Mouse (Mus musculus): ENCODE results near the gene Il23a. TPM values are rescaled to one million over a fixed set of nuclear protein-coding genes. Genes with fewer than 3 reads are reported as not detected.

Gene Il23a
- polyA plus RNA-seq (2015; fragmentation: Nextera tagmentation; extraction: Ambion mirVana) = not detected in 2 replicates

DNA sequence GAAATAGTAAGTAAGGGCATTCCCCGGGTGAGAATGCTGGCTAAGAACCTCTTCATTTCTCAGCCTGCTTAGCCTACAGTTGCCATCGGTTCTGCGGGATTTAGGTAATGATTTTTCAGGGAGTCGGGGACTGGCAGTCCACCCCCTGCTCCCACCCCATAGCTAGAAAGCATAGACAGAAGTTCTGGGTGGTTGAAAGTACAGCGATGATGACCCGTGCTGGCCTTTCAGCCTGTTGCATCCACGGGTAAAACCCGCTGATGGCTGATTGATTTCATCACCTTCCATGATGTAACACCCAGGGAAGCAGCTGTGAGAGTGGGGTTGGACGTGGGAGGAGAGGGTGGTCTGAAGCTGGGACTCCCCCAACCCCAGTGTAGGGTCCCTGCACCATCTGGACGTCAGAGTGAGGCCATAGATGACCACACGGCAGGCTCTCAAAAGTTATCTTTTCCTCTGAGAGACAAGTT, at the start of gene Il23a:
Gene Il23a (minus strand): TSS at position 51 of the 470 bp plus-strand sequence.
- no peak for ATAC-seq (ENCODE audit: insufficient read depth)
- Histone ChIP-seq H3K4me1 (replicated peaks) (peaks cover 19% of the 10 kb centered on the region), H3K4me2 (peak within 1 kb of the TSS; percentile 8; the same call in 1 of the 2 replicates), H3K27ac (replicated peaks) (no peak within 1 kb of the TSS), H3K27me3 (no peaks in the 10 kb centered on the region), H3K9ac (no peak within 1 kb of the TSS), H3K4me3 (replicated peaks) (no peak within 1 kb of the TSS), H3K36me3 (replicated peaks) (no peaks in the 10 kb centered on the region), H3K9me3 (replicated peaks) (no peaks in the 10 kb centered on the region)
- 57% methylated on average over 11 of the region's 11 CpGs for WGBS (ENCODE audit: insufficient replicate concordance)

DNA sequence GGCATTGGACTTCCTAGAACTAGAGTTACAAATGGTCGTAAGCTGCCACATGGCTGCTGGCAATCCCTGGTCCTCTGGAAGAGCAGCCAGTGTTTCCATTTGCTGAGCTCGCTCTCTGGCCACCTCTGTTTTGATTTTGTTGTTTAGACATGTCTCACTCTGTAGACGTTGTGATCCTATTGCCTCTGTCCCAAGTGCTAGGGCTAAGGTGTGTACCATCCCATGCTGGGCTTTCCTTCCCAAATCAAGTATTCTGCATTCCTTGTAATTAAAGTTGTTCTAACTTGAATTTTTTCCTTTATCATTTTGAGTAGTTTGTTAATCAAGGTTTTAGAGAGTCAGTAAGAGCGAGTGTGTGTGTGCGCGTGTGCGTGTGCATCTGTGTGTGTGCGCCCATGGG, 49.0 kb upstream of the Il23a start:
- H3K4me1 ChIP-seq (replicated peaks) = peaks cover 44% of the 10 kb centered on the region
- no peak overlapping the region for H3K4me2 ChIP-seq
- H3K36me3 ChIP-seq (replicated peaks) = peaks cover 57% of the 10 kb centered on the region
- H3K9me3 ChIP-seq (replicated peaks) = no peaks in the 10 kb centered on the region
- H3K27ac ChIP-seq (replicated peaks) = no peak overlapping the region
- WGBS (ENCODE audit: insufficient replicate concordance) = 84% methylated on average over 8 of the region's 8 CpGs
- no peak overlapping the region for H3K4me3 ChIP-seq (replicated peaks)
- H3K27me3 ChIP-seq = no peaks in the 10 kb centered on the region
- no peak overlapping the region for H3K9ac ChIP-seq
- no peak for ATAC-seq (ENCODE audit: insufficient read depth)

DNA sequence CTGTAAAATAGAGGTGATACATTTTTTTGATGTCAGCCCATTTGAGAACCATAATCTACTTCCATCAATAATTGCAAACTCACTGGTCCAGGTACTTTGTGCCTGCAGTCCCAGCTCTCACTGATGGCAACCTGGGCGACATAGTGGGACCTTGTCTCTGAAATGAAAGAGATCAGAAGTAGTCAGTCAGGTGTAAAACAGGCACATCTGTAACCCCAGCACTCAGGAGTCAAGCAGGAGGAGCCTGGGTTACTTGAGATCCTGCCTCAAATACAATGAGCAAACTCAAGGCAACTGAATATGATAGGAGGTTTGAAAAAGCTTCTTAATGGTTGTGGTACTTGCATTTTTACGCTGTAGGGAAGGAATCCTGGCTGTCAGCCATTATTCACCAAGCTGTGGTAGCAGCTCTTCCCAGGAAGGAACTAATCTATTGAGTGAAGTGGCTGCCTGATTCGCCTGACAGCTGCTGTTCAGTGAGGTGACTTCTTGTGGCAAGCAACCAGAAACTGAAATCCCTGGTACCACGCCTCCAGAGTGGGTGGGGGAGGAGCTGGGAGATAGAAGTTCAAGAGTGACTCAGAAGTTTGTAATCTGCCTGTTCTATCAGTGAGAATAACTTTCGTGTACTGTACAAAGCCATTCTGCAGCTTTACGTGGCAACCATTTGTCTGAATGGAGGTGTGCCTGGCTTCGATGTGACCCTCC, 46.2 kb upstream of the Il23a start:
- Histone ChIP-seq H3K36me3 (replicated peaks) (peaks cover 48% of the 10 kb centered on the region), H3K4me3 (replicated peaks) (peak overlapping the region; percentile 36), H3K27ac (replicated peaks) (peak overlapping the region; percentile 89), H3K27me3 (no peaks in the 10 kb centered on the region), H3K4me1 (replicated peaks) (peaks cover 71% of the 10 kb centered on the region), H3K4me2 (peak overlapping the region; percentile 66), H3K9me3 (replicated peaks) (no peaks in the 10 kb centered on the region), H3K9ac (peak overlapping the region; percentile 22; the same call in 1 of the 2 replicates)
- 11% methylated on average over 7 of the region's 7 CpGs for WGBS (ENCODE audit: insufficient replicate concordance)
- peak; percentile 87 for ATAC-seq (ENCODE audit: insufficient read depth)

DNA sequence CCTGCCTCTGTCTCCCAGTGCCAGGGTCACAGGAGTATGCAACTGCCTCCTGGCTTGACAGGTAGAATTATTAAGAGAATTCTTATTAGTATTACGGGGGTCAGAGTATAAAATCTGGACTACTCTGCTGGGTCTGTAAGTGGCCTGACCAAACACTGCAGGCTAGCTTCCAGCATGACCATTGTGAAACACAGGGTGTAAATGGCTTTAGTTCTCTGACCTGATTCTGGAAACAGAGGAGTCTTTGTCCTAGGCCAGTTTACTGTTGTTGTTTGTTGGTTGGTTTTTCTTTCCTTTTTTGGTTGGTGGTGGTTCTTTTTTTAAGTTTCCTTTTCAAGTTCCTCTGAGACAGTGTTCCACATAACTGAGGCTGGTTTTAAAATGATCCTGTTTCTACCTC, 44.9 kb upstream of the Il23a start:
- no peaks in the 10 kb centered on the region for H3K9me3 ChIP-seq (replicated peaks)
- no peaks in the 10 kb centered on the region for H3K27me3 ChIP-seq
- H3K9ac ChIP-seq = no peak overlapping the region
- peaks cover 44% of the 10 kb centered on the region for H3K36me3 ChIP-seq (replicated peaks)
- peak overlapping the region; percentile 89 for H3K27ac ChIP-seq (replicated peaks)
- H3K4me3 ChIP-seq (replicated peaks) = no peak overlapping the region
- 94% methylated on average over 1 of the region's 1 CpGs for WGBS (ENCODE audit: insufficient replicate concordance)
- peaks cover 84% of the 10 kb centered on the region for H3K4me1 ChIP-seq (replicated peaks)
- ATAC-seq (ENCODE audit: insufficient read depth) = no peak
- H3K4me2 ChIP-seq = no peak overlapping the region

DNA sequence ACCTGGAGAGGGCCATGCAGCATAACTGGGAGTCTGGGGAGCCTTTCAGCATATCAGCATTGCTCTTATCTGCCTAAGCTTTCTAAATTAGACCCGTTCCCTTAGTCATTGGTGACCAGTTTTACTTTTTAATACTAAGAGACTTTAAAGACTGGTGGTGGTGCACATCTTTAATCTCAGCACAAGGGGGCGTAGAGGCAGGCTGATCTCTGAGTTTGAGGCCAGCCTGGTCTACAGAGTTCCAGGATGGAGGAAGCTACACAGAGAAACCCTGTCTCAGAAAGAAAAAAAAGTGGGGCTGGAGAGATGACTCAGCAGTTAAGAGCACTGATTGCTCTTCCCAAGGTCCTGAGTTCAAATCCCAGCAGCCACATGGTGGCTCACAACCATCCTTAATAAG, 41.7 kb upstream of the Il23a start:
- peaks cover 28% of the 10 kb centered on the region for H3K36me3 ChIP-seq (replicated peaks)
- 0 out of 2 replicates have a peak overlapping the region, but pooled peaks have one; percentile 97 for H3K27ac ChIP-seq (replicated peaks)
- peaks cover 91% of the 10 kb centered on the region for H3K4me1 ChIP-seq (replicated peaks)
- 39% methylated on average over 2 of the region's 2 CpGs for WGBS (ENCODE audit: insufficient replicate concordance)
- no peak overlapping the region for H3K9ac ChIP-seq
- peak overlapping the region; percentile 85 for H3K4me2 ChIP-seq
- no peaks in the 10 kb centered on the region for H3K27me3 ChIP-seq
- no peaks in the 10 kb centered on the region for H3K9me3 ChIP-seq (replicated peaks)
- H3K4me3 ChIP-seq (replicated peaks) = no peak overlapping the region
- no peak for ATAC-seq (ENCODE audit: insufficient read depth)

DNA sequence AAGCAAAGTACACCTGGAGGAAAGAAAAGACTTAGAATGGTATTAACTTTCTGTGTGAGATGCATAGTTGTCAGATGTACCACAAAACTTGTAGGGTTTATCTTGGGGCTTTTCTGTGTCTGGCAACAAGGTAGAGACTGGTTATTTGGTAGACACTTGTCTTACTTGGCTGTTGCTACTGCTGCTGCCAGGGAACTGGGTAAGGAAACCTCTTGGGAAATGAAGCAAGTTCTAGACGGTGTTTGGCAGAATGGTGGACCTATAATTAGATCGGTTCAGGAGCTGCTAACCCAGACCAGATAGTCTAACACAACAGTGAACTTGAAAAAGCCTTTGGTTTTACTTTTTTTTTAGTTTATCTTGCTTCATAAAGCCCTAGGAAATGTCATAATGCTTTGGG, 40.4 kb upstream of the Il23a start:
- Histone ChIP-seq H3K4me1 (replicated peaks) (peaks cover 90% of the 10 kb centered on the region), H3K4me2 (peak overlapping the region; percentile 85), H3K27ac (replicated peaks) (peak overlapping the region; percentile 97), H3K4me3 (replicated peaks) (peak overlapping the region; percentile 79), H3K9ac (peak overlapping the region; percentile 87), H3K9me3 (replicated peaks) (no peaks in the 10 kb centered on the region), H3K27me3 (no peaks in the 10 kb centered on the region), H3K36me3 (replicated peaks) (peaks cover 28% of the 10 kb centered on the region)
- no peak for ATAC-seq (ENCODE audit: insufficient read depth)
- 52% methylated on average over 2 of the region's 2 CpGs for WGBS (ENCODE audit: insufficient replicate concordance)

DNA sequence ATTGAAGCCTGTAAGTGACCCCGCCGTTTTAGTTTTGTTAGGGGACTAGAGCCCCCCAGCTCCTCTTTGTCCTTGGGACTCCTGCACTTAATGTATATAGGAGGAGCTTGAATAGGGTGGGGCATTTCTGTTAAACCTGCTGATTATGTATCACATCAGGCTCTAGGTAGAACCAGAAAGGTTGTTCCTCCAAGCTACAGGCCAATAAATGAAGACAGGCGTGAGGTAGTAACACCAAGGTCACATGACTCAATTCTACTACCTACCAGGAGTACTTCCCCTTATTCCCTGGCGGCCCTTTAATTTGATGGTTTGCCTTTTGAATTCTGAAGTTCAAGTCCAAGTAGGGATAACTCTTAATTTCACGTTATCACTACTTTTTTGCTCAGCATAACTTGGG, 39.9 kb upstream of the Il23a start:
- H3K27ac ChIP-seq (replicated peaks) = peak overlapping the region; percentile 97
- 8% methylated on average over 5 of the region's 5 CpGs for WGBS (ENCODE audit: insufficient replicate concordance)
- peaks cover 85% of the 10 kb centered on the region for H3K4me1 ChIP-seq (replicated peaks)

DNA sequence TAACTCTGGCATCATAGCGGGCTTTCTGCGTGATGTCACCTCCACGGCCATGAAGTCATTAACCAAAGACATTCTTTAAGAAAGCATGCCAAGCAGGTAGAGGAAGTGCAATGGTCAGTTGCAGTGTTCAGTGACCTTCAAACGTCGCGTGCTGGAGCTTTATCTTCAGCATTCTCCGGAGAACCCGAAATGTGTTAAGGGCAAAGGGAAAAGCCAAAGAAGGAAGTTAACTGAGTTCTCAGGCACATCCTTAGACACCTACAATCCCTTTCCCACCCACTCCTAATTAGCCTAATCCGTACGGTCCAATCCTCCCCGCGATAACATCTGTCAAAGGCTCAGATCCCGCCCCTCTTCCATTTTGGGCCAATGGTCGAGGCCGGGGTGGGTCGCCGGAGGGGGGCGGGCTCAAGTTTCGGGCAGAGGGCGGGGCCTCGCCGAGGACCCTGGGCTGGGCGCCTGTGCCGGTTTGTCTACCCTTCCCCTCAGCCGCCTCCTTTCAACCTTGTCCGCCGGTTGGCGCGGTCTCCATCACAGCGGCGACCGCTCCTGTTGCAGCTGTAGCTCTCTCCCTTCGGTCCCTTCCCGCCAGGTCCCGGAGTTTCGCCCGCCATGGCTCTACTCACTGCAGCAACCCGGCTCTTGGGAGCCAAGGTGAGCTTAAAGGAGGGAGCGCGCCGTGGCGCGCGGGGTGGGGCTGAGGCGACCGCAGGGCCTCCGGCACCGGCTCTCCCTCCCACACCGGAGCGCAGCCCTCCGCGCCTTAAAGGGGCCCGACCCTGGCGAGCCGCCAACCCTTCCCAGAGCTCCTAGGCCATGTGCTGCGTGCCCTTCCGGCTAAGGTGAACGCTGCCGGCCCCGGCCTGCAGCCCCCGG, 39.0 kb upstream of the Il23a start, which contains the start of gene Cs:
Gene Cs (plus strand): TSS at position 429 of the 876 bp plus-strand sequence.
- Histone ChIP-seq H3K27ac (replicated peaks) (peak within 1 kb of the TSS; percentile 97), H3K4me1 (replicated peaks) (peaks cover 77% of the 10 kb centered on the region), H3K27me3 (no peaks in the 10 kb centered on the region), H3K9me3 (replicated peaks) (no peaks in the 10 kb centered on the region), H3K36me3 (replicated peaks) (peaks cover 24% of the 10 kb centered on the region), H3K4me2 (peak within 1 kb of the TSS; percentile 85), H3K9ac (peak within 1 kb of the TSS; percentile 87), H3K4me3 (replicated peaks) (peak within 1 kb of the TSS; percentile 79)
- peak; percentile 90 for ATAC-seq (ENCODE audit: insufficient read depth)
- WGBS (ENCODE audit: insufficient replicate concordance) = under 1% methylated on average over 61 of the region's 61 CpGs

More for the DNA sequence above, 39.9 kb upstream of the Il23a start:
- H3K27me3 ChIP-seq = no peaks in the 10 kb centered on the region
- ATAC-seq (ENCODE audit: insufficient read depth) = 0 out of 2 replicates have a peak, but pooled peaks have one; percentile 4
- peak overlapping the region; percentile 79 for H3K4me3 ChIP-seq (replicated peaks)
- H3K4me2 ChIP-seq = peak overlapping the region; percentile 85
- H3K9me3 ChIP-seq (replicated peaks) = no peaks in the 10 kb centered on the region
- peak overlapping the region; percentile 87 for H3K9ac ChIP-seq
- peaks cover 28% of the 10 kb centered on the region for H3K36me3 ChIP-seq (replicated peaks)

DNA sequence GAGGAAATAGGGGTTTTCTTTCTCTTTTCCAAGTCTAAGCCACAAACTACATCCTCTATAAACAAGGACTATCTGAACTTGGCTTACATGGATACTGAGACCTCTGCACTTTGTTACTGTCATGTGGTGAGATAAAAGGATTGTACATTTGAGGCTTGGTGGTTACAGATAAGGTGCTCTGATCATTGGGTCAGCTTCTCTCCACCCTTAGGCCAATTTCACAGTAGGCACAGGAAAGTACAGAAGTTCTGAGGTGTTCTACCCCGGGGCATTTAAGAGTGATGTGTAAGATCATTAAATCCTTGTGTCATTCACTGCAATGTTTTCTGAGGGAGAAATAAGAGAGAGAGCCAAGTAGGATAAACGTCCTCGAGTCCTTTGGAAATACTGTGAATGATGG, 38.0 kb upstream of the Il23a start:
- H3K4me1 ChIP-seq (replicated peaks) = peaks cover 73% of the 10 kb centered on the region
- 32% methylated on average over 3 of the region's 3 CpGs for WGBS (ENCODE audit: insufficient replicate concordance)
- peak; percentile 32 for ATAC-seq (ENCODE audit: insufficient read depth)

DNA sequence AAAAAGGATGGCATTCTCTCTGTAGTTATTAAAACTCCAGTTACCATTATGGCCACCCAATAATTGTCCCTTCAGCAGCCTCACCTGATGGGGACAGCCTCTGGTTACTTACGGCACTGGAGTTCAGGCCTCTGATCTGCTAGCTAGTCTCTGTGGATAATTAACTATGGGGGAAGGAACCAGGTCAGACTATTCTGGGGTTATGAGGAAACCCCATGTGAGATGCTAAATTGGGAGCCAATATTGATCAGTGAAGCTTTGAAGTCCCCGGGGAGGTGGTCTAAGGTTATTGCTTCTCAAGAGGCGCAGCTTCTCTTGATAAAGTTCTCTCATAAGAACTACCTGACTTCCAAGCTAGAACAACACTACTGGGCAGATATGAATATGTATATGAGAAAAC, 37.6 kb upstream of the Il23a start:
- peak overlapping the region; percentile 85 for H3K4me2 ChIP-seq
- no peaks in the 10 kb centered on the region for H3K27me3 ChIP-seq
- peaks cover 72% of the 10 kb centered on the region for H3K4me1 ChIP-seq (replicated peaks)
- no peak for ATAC-seq (ENCODE audit: insufficient read depth)
- H3K9me3 ChIP-seq (replicated peaks) = no peaks in the 10 kb centered on the region
- WGBS (ENCODE audit: insufficient replicate concordance) = 61% methylated on average over 3 of the region's 3 CpGs
- peak overlapping the region; percentile 79; the same call in 1 of the 2 replicates for H3K4me3 ChIP-seq (replicated peaks)
- peak overlapping the region; percentile 97 for H3K27ac ChIP-seq (replicated peaks)
- peak overlapping the region; percentile 61 for H3K9ac ChIP-seq
- peaks cover 17% of the 10 kb centered on the region for H3K36me3 ChIP-seq (replicated peaks)

More for the DNA sequence above, 38.0 kb upstream of the Il23a start:
- H3K9ac ChIP-seq = peak overlapping the region; percentile 61
- H3K36me3 ChIP-seq (replicated peaks) = peaks cover 21% of the 10 kb centered on the region
- H3K27me3 ChIP-seq = no peaks in the 10 kb centered on the region
- H3K9me3 ChIP-seq (replicated peaks) = no peaks in the 10 kb centered on the region
- H3K27ac ChIP-seq (replicated peaks) = peak overlapping the region; percentile 97
- peak overlapping the region; percentile 85 for H3K4me2 ChIP-seq
- H3K4me3 ChIP-seq (replicated peaks) = peak overlapping the region; percentile 79

DNA sequence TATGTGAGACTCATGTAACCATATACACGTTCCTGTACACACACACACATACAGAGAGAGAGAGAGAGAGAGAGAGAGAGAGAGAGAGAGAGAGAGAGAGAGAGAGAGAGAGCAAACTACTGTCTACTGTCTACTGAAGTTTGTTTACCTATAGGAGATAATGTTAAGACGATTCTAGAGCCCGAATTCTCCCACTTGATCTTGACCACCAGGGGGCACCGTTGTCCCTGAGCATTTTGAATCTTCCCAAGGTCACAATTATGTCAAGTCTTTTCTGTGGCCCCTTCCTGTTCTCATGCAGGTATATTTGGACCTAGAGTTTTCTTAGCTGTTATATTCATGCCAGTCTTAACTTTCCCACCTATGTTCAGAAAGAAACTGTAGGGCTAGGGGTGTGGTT, 37.0 kb upstream of the Il23a start:
- Histone ChIP-seq H3K27ac (replicated peaks) (peak overlapping the region; percentile 97), H3K4me3 (replicated peaks) (no peak overlapping the region), H3K9me3 (replicated peaks) (no peaks in the 10 kb centered on the region), H3K9ac (no peak overlapping the region), H3K36me3 (replicated peaks) (peaks cover 13% of the 10 kb centered on the region; the same call in 1 of the 2 replicates), H3K4me2 (peak overlapping the region; percentile 85), H3K27me3 (no peaks in the 10 kb centered on the region), H3K4me1 (replicated peaks) (peaks cover 65% of the 10 kb centered on the region)
- no peak for ATAC-seq (ENCODE audit: insufficient read depth)
- WGBS (ENCODE audit: insufficient replicate concordance) = under 1% methylated on average over 4 of the region's 4 CpGs

All from liver, embryonic 15.5 days (tissue).